Mouse (Mus musculus): Measurements from ENCODE around the gene Trp53i11. TPM values are rescaled to one million over a fixed set of nuclear protein-coding genes. Genes with fewer than 3 reads are reported as not detected.

The Trp53i11 gene
- polyA plus RNA-seq, 1 experiment from 2014 or later = 261 TPM

- peak overlapping the region; percentile 20; the same call in 1 of the 2 replicates for H3K9ac ChIP-seq (ENCODE audit: low read length)
- peak overlapping the region; percentile 94 for H3K27ac ChIP-seq (ENCODE audit: low read depth, low read length)
- no peaks in the 10 kb centered on the region for H3K36me3 ChIP-seq (ENCODE audit: control insufficient read depth, insufficient read depth, low read length)
- ATAC-seq (ENCODE audit: insufficient read depth, low FRiP score, low TSS enrichment) (peak; percentile 77), DNase-seq (ENCODE audit: low spot score) (peak; percentile 83)
- H3K9me3 ChIP-seq (ENCODE audit: control insufficient read depth, low read length) = no peaks in the 10 kb centered on the region
- WGBS = 18% methylated on average over 9 of the region's 9 CpGs
- peaks cover 26% of the 10 kb centered on the region for H3K4me1 ChIP-seq (ENCODE audit: control insufficient read depth, insufficient read depth, low read length)
- H3K4me2 ChIP-seq (ENCODE audit: low read depth) = peak overlapping the region; percentile 21; the same call in 1 of the 2 replicates
- no peak overlapping the region for H3K4me3 ChIP-seq (ENCODE audit: low read depth, low read length)
- no peaks in the 10 kb centered on the region for H3K27me3 ChIP-seq (ENCODE audit: control insufficient read depth, insufficient read depth, low read length)
Measured at GRCm38 (mm10) chr2:93227713-93228479, 40.5 kb downstream of the Trp53i11 start.

- H3K36me3 ChIP-seq (ENCODE audit: control insufficient read depth, insufficient read depth, low read length) = no peaks in the 10 kb centered on the region
- 6% methylated on average over 5 of the region's 5 CpGs for WGBS
- ATAC-seq (ENCODE audit: insufficient read depth, low FRiP score, low TSS enrichment) = peak; percentile 42
- DNase-seq (ENCODE audit: low spot score) = peak; percentile 72
- H3K4me3 ChIP-seq (ENCODE audit: low read depth, low read length) = no peak overlapping the region
- H3K27me3 ChIP-seq (ENCODE audit: control insufficient read depth, insufficient read depth, low read length) = no peaks in the 10 kb centered on the region
- peak overlapping the region; percentile 94 for H3K27ac ChIP-seq (ENCODE audit: low read depth, low read length)
- peaks cover 26% of the 10 kb centered on the region for H3K4me1 ChIP-seq (ENCODE audit: control insufficient read depth, insufficient read depth, low read length)
- H3K9me3 ChIP-seq (ENCODE audit: control insufficient read depth, low read length) = no peaks in the 10 kb centered on the region
- no peak overlapping the region for H3K4me2 ChIP-seq (ENCODE audit: low read depth)
- H3K9ac ChIP-seq (ENCODE audit: low read length) = peak overlapping the region; percentile 20; the same call in 1 of the 2 replicates
Measured at GRCm38 (mm10) chr2:93228480-93228824, 41.1 kb downstream of the Trp53i11 start.

DNA sequence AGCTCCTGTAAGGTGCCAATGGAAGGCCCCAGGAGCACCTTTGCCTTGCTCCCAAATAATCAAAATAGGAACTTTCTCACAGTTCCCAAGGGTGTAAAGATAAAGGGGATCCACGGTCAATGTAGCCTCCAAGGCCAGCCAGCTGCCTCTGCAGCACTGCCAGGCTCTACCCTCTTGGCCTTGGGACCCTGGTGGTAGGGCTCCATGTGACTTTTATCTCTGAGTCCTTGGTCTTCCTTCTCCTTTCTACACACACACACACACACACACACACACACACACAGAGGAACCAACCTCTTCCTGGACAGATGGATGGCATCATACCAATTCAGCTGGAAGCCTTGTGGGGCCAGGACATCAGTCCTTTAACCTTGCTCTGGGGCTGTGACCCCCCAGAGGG, 44.8 kb downstream of the Trp53i11 start:
- WGBS = 77% methylated on average over 1 of the region's 1 CpGs
- H3K4me3 ChIP-seq (ENCODE audit: low read depth, low read length) = no peak overlapping the region
- ATAC-seq (ENCODE audit: insufficient read depth, low FRiP score, low TSS enrichment) = no peak
- no peaks in the 10 kb centered on the region for H3K9me3 ChIP-seq (ENCODE audit: control insufficient read depth, low read length)
- H3K4me2 ChIP-seq (ENCODE audit: low read depth) = no peak overlapping the region
- no peak overlapping the region for H3K9ac ChIP-seq (ENCODE audit: low read length)
- H3K4me1 ChIP-seq (ENCODE audit: control insufficient read depth, insufficient read depth, low read length) = peaks cover 20% of the 10 kb centered on the region
- no peak for DNase-seq (ENCODE audit: low spot score)
- H3K27ac ChIP-seq (ENCODE audit: low read depth, low read length) = no peak overlapping the region
- H3K36me3 ChIP-seq (ENCODE audit: control insufficient read depth, insufficient read depth, low read length) = no peaks in the 10 kb centered on the region
- H3K27me3 ChIP-seq (ENCODE audit: control insufficient read depth, insufficient read depth, low read length) = no peaks in the 10 kb centered on the region

DNA sequence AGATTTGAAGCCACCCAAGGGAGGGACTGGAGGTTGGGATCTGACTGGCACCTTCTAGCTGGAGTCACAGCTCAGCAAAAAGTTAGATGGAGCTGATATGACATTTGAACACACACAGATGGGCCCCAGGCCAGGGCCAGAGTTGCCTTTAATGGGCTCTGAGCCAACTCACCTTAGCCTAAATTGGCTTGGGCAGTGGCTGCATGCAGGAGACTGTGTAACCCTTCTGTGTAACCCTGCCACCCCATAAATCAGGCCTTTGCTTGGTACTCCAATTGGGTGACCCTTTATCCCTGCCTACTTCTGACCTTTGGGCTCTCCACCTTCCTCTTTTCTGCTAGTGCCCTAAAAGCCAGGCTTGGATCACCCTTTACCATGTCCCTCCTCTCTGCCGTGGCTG, 49.7 kb downstream of the Trp53i11 start:
- Histone ChIP-seq H3K4me1 (ENCODE audit: control insufficient read depth, insufficient read depth, low read length) (no peaks in the 10 kb centered on the region), H3K36me3 (ENCODE audit: control insufficient read depth, insufficient read depth, low read length) (no peaks in the 10 kb centered on the region), H3K4me3 (ENCODE audit: low read depth, low read length) (no peak overlapping the region), H3K4me2 (ENCODE audit: low read depth) (no peak overlapping the region), H3K9ac (ENCODE audit: low read length) (no peak overlapping the region), H3K27ac (ENCODE audit: low read depth, low read length) (no peak overlapping the region), H3K9me3 (ENCODE audit: control insufficient read depth, low read length) (no peaks in the 10 kb centered on the region), H3K27me3 (ENCODE audit: control insufficient read depth, insufficient read depth, low read length) (no peaks in the 10 kb centered on the region)
- DNase-seq (ENCODE audit: low spot score) (no peak), ATAC-seq (ENCODE audit: insufficient read depth, low FRiP score, low TSS enrichment) (no peak)
- 73% methylated on average over 1 of the region's 1 CpGs for WGBS

DNA sequence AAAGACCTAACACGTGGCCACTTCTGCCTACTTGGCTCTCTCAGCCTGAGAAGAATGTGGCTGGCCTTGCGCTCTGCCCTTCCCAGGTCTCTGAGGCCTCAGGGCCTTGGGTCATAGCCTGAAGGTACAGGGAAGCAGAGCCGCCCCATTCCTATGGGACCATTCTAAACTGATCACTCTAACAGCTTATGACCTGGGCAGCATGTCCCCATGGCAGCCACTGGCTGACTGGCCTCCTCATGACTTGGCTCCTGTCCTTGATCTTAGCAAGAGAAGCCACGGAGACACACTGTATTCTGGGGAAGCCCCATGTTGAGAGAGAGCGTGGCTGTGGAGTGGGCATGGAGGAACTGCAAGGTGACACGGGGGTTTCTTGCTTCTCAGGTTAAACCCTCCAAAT, 51.5 kb downstream of the Trp53i11 start:
- Histone ChIP-seq H3K9me3 (ENCODE audit: control insufficient read depth, low read length) (no peaks in the 10 kb centered on the region), H3K4me3 (ENCODE audit: low read depth, low read length) (no peak overlapping the region), H3K36me3 (ENCODE audit: control insufficient read depth, insufficient read depth, low read length) (no peaks in the 10 kb centered on the region), H3K27ac (ENCODE audit: low read depth, low read length) (no peak overlapping the region), H3K27me3 (ENCODE audit: control insufficient read depth, insufficient read depth, low read length) (no peaks in the 10 kb centered on the region), H3K9ac (ENCODE audit: low read length) (no peak overlapping the region), H3K4me1 (ENCODE audit: control insufficient read depth, insufficient read depth, low read length) (no peaks in the 10 kb centered on the region), H3K4me2 (ENCODE audit: low read depth) (no peak overlapping the region)
- 82% methylated on average over 6 of the region's 6 CpGs for WGBS
- no peak for ATAC-seq (ENCODE audit: insufficient read depth, low FRiP score, low TSS enrichment)
- no peak for DNase-seq (ENCODE audit: low spot score)

DNA sequence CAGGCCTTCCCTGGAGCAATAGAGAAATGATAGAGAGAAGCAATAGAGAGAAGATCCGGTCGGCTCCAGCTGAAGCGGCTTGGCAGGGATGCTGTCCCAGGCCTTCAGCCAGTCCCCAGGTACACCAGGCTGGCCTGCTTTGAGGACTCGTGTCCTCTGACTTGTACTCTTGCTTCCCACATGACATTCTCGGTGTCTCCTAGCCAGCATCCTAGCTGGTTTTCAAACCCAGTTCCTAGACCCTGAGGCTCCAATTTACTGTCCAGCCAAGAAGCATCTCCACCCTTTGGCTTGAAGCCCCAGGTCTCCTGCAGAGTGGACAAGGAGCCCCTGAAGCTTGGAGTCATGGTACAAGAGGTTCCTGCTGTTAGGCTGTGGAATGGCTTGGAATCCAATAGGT, 54.8 kb downstream of the Trp53i11 start:
- 85% methylated on average over 5 of the region's 5 CpGs for WGBS

GRCm38 (mm10) chr2:93243439-93244089, 56.2 kb downstream of the Trp53i11 start:
- DNase-seq (ENCODE audit: low spot score) (no peak), ATAC-seq (ENCODE audit: insufficient read depth, low FRiP score, low TSS enrichment) (no peak)
- no peaks in the 10 kb centered on the region for H3K36me3 ChIP-seq (ENCODE audit: control insufficient read depth, insufficient read depth, low read length)
- WGBS = 74% methylated on average over 11 of the region's 11 CpGs
- H3K4me3 ChIP-seq (ENCODE audit: low read depth, low read length) = no peak overlapping the region
- no peaks in the 10 kb centered on the region for H3K9me3 ChIP-seq (ENCODE audit: control insufficient read depth, low read length)
- H3K4me1 ChIP-seq (ENCODE audit: control insufficient read depth, insufficient read depth, low read length) = no peaks in the 10 kb centered on the region
- H3K4me2 ChIP-seq (ENCODE audit: low read depth) = no peak overlapping the region
- no peaks in the 10 kb centered on the region for H3K27me3 ChIP-seq (ENCODE audit: control insufficient read depth, insufficient read depth, low read length)
- no peak overlapping the region for H3K27ac ChIP-seq (ENCODE audit: low read depth, low read length)
- H3K9ac ChIP-seq (ENCODE audit: low read length) = no peak overlapping the region

More for the DNA sequence above, 54.8 kb downstream of the Trp53i11 start:
- Histone ChIP-seq H3K27me3 (ENCODE audit: control insufficient read depth, insufficient read depth, low read length) (no peaks in the 10 kb centered on the region), H3K9ac (ENCODE audit: low read length) (no peak overlapping the region), H3K36me3 (ENCODE audit: control insufficient read depth, insufficient read depth, low read length) (no peaks in the 10 kb centered on the region), H3K4me1 (ENCODE audit: control insufficient read depth, insufficient read depth, low read length) (no peaks in the 10 kb centered on the region), H3K27ac (ENCODE audit: low read depth, low read length) (no peak overlapping the region), H3K9me3 (ENCODE audit: control insufficient read depth, low read length) (no peaks in the 10 kb centered on the region), H3K4me3 (ENCODE audit: low read depth, low read length) (no peak overlapping the region), H3K4me2 (ENCODE audit: low read depth) (no peak overlapping the region)
- ATAC-seq (ENCODE audit: insufficient read depth, low FRiP score, low TSS enrichment) = no peak
- no peak for DNase-seq (ENCODE audit: low spot score)

GRCm38 (mm10) chr2:93244090-93244443, 56.7 kb downstream of the Trp53i11 start:
- WGBS = 77% methylated on average over 8 of the region's 8 CpGs
- no peaks in the 10 kb centered on the region for H3K4me1 ChIP-seq (ENCODE audit: control insufficient read depth, insufficient read depth, low read length)
- ATAC-seq (ENCODE audit: insufficient read depth, low FRiP score, low TSS enrichment) = no peak
- H3K36me3 ChIP-seq (ENCODE audit: control insufficient read depth, insufficient read depth, low read length) = no peaks in the 10 kb centered on the region
- no peaks in the 10 kb centered on the region for H3K27me3 ChIP-seq (ENCODE audit: control insufficient read depth, insufficient read depth, low read length)
- H3K4me2 ChIP-seq (ENCODE audit: low read depth) = no peak overlapping the region
- H3K4me3 ChIP-seq (ENCODE audit: low read depth, low read length) = no peak overlapping the region
- no peak for DNase-seq (ENCODE audit: low spot score)
- H3K9me3 ChIP-seq (ENCODE audit: control insufficient read depth, low read length) = no peaks in the 10 kb centered on the region
- H3K9ac ChIP-seq (ENCODE audit: low read length) = no peak overlapping the region
- H3K27ac ChIP-seq (ENCODE audit: low read depth, low read length) = no peak overlapping the region

DNA sequence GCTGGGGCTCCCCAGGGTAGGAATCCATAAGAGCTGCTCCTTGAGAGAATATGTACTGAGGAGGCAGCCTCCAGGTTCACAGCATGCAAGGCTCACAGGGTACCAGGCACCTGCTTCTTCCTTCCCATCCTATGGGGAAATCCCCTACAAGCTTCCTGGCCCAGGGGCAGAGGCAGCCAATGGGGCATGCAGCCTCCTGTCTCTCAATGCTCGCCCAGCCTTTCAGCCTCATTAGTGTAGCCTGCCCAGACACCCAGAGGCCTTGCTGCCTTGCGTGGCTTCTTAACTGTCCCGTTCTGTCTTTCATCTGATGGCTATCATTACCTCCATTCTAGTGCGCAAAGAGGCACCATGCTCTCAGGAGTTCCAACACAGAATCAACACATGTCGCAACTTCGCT, 61.7 kb downstream of the Trp53i11 start:
- ATAC-seq (ENCODE audit: insufficient read depth, low FRiP score, low TSS enrichment) = no peak
- H3K9me3 ChIP-seq (ENCODE audit: control insufficient read depth, low read length) = no peaks in the 10 kb centered on the region
- no peak overlapping the region for H3K4me3 ChIP-seq (ENCODE audit: low read depth, low read length)
- WGBS = 80% methylated on average over 6 of the region's 6 CpGs
- H3K27me3 ChIP-seq (ENCODE audit: control insufficient read depth, insufficient read depth, low read length) = no peaks in the 10 kb centered on the region
- no peak overlapping the region for H3K4me2 ChIP-seq (ENCODE audit: low read depth)
- H3K36me3 ChIP-seq (ENCODE audit: control insufficient read depth, insufficient read depth, low read length) = no peaks in the 10 kb centered on the region
- no peak for DNase-seq (ENCODE audit: low spot score)
- H3K4me1 ChIP-seq (ENCODE audit: control insufficient read depth, insufficient read depth, low read length) = peaks cover 3% of the 10 kb centered on the region; the same call in 1 of the 2 replicates
- no peak overlapping the region for H3K27ac ChIP-seq (ENCODE audit: low read depth, low read length)
- H3K9ac ChIP-seq (ENCODE audit: low read length) = no peak overlapping the region

Data from neural tube, embryonic 11.5 days (tissue).